Mouse (Mus musculus): Measurements from ENCODE around the gene Atp8b4.

DNA sequence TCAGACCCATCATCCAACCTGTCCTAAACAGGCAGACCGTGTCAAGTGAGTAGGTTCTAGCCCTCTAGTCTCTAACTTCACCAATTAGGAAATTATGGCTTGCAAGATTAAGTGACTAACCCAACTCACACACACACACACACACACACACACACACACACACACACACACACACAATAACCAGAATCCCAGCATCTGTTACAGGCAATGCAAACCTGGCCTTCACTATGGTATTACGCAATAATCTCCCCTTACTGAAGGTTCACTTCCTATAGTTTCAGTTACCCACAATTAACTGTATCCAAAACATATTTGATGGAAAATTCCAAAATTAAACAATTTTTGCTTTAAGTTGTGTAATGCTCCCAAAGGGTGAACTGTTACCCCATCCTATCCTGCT, 101.0 kb downstream of the Atp8b4 start:
- TF ChIP-seq CTCF (IDR thresholded peaks at IDR 0.05; ENCODE audit: low read depth, low read length) (no peak), POLR2A (IDR thresholded peaks at IDR 0.05; ENCODE audit: insufficient read depth, low read length) (no peak)

Measured in ES-Bruce4 (cell line).